Mouse (Mus musculus) CD4-positive, CD25-positive, alpha-beta regulatory T cell, adult 2 months (primary cell): ENCODE results near the gene Amhr2.

ENCODE experiments used
- DNase-seq: peaks from one replicate; pipeline ENCODE4 v3.0.0-alpha.2; 2012; ENCODE audit warnings: low read depth, low spot score

Gene Amhr2

GRCm38 (mm10) chr15:102423602-102424240, 21.4 kb upstream of the Amhr2 start:
- no peak for DNase-seq

DNA sequence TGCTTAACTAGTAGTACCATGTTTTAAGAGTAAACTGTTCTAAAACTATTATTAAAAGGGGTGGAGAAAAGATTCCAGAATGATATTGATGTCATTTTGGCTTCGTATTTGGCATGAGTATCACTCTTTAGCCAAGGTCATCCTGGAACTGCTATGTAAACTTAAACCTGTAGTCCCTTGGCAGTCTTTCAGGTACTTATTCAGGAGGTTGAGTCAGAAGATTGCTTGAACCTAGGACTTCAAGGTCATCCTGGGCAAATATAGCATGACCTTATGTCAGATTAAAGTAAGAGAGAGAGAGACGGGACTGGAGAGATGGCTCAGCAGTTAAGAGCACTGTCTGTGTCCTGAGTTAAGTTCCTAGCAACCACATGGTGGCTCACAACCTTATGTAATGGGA, 20.5 kb upstream of the Amhr2 start:
- no peak for DNase-seq

DNA sequence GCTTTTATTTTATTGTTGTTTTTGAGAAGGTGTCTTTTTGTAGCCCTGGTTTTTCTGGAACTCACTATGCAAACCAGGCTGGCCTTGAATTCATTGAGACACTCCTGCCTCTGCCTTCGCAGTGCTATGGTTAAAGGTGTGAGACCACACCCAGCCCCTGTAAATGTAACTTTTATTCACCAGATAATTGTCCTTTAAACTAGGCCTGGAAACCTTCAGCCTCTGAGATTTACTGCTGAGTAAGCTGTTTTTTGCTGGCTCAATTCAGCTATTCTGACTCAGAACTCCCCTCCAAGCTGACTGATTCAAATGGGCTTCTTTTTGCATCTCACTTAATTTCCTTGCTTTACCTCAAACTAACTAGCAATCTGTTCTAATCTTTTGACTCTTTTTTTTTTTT, 18.2 kb upstream of the Amhr2 start:
- DNase-seq: no peak

DNA sequence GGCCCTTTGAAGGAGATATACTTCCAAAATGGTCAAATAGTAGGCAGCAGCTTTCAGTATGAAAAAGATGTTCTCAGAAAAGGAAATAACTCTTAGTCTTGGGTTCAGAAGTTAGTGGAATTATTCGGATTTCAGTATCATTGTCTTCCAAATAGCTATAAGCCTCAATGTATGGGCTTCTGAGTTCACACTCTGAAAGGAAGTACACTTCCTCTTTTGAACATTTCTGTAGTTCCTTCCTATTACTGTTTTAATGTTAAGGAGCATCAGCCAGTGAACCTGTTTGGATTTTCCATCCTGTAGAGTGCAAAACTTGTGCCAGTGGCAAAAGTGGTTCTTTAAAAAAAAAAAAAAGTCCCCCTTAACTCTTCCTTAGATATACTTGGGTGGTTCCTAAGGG, 13.1 kb upstream of the Amhr2 start:
- no peak for DNase-seq

GRCm38 (mm10) chr15:102433173-102433572, 12.0 kb upstream of the Amhr2 start:
- DNase-seq: no peak

GRCm38 (mm10) chr15:102442490-102442889, 2.7 kb upstream of the Amhr2 start:
- DNase-seq: peak; percentile 85

DNA sequence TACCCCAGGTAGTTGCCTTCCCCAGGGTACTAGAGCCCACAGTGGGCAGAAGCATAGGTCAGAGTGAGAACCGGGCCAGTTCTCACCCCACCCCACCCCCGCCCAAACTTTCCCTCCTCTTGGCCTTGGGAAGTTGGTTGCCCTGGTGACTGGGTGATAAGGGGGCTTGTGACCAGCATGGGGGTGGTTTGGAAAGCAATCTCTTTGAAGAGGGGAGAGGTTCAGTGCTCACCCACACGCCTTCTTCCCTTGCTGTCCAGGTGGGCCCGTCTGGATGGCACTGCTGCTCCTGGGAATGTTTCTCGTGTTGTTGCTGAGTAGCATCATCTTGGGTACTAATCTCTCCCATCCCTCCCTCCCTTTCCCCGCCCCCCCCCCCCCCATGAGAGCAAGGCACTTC, 1.3 kb downstream of the Amhr2 start:
- no peak for DNase-seq

DNA sequence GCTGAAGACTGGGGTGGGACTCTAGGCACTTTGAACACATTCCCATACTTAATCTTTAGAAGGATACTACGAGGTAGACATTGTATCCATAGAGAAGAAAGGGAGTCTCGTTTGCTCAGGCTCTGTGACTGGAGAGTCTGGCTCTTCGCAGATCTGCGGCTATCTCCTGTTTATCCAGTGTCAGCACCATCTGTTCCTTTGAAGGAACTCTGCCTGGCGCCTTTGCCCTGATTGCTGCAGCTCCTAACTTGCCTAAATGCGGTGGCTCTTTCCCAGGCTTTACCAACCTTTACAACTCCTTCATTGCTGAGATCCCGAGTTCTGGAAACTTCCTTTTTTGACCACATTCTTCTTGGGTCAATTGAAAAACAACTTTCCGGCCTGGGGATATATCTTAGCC, 4.2 kb downstream of the Amhr2 start:
- DNase-seq: no peak

GRCm38 (mm10) chr15:102450928-102451327, 5.8 kb downstream of the Amhr2 start:
- DNase-seq: no peak

DNA sequence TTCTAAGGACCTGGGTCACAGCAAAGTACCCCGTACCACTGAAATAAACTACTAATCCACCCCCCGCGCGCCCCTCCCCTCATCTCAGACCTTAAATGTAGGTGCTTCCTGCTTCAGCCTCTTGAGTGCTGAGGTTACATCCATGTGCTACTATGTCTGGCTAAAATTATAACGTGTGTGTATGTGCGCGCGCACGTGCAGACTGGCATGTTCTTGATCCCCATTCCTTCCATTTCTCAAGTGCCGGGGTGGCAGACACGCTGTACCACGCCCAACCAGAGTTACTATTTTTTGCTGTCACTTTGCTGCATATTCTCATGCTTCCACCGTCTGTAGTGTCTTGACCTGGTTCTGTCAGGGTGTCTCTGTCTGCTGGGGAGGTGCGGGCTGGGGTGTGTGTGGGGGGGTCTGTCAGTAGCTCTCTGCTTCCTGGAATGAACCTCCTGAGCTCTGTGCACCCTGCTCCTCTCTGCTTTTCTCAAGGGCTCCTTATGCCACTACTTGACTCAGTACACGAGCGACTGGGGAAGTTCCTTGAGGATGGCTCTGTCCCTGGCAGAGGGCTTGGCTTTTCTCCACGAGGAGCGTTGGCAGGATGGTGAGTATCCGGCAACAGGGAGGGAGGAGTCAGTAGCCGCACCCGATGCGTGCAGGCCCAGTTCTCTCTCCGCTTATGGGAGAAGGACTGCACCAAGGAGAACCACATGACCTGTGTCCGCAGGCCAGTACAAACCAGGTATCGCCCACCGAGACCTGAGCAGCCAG, 6.7 kb downstream of the Amhr2 start:
- DNase-seq: no peak

DNA sequence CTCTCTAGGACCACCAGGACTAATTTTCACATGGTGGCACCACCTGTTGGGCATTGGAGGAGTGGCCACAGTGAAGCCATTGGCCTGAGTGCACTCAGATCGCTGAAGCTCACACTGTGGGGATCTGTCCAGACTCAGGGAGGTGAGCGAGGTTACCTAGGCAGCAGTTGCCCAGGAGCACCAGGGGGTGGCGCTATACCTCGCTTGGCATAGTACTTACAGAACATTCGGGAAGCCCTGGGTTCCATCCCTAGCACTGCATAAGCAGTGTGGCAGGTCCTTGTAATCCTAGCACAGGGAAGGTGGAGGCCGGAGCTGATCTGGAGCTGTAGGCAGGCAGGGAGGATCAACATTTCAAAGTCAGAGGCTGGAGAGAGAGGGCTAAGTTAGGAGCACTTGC, 10.8 kb downstream of the Amhr2 start:
- DNase-seq: peak; percentile 65

- peak; percentile 54 for DNase-seq
Observed at GRCm38 (mm10) chr15:102458050-102458736, 13.0 kb downstream of the Amhr2 start.

DNA sequence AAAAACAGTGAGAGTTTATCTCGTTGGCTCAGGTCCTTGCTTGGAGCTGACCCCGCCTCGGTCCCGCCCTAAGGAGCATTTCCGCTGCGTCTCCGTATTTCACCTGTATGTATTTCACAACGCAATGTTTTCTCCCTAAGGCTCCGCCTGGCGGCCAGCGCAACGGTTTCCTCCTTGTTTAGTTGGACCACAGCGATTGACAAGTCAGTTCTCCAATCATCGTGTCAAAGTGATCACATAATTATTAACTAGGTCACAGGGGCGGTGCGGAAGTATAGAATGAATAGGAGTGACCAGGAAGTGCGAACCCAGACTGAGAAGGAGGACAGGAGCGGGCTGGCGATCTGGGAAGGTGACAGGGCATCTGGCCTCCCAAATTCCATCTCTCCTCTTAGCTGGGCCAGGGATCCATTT, 13.7 kb downstream of the Amhr2 start, which contains the start of gene Prr13:
TSS of gene Prr13 (plus strand) at position 125 of the 414 bp plus-strand sequence.
- peak; percentile 96 for DNase-seq

DNA sequence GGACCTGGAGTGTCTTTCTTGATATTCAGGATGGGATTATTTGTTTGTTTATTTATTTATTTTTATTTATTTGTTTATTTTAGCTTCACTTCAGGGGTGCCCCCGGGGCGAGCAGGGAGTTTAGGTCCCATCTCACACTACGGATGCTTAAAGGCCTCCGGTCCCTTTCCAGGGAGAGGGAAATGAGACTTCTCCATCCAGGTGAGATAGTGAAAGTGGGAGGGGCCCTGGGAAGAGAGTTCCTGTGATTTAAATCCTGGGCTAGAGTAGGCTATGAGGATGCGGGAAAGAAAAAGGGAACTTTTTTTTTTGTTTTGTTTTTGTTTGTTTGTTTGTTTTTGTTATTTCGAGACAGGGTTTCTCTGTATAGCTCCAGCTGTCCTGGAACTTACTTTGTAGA, 14.2 kb downstream of the Amhr2 start:
- DNase-seq: no peak

GRCm38 (mm10) chr15:102459847-102460246, 14.7 kb downstream of the Amhr2 start:
- DNase-seq: peak; percentile 15

DNA sequence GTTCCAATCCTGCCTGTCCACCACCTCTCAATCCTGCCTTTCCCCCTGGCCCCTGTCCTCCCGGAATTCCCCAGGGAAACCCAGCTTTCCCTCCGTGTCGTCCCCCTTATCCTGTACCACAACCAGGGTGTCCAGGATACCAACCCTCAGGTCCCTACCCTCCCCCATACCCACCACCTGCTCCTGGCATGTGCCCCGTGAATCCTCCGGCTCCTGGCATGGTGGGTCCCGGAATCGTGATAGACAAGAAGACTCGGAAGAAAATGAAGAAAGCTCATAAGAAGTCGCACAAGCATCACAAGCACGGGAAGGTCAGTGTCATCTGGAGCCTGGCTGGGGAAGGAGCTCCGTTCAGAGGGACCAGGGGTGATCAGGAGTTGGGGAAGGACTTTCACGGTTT, 15.2 kb downstream of the Amhr2 start:
- peak; percentile 17 for DNase-seq

GRCm38 (mm10) chr15:102460971-102461370, 15.8 kb downstream of the Amhr2 start:
- peak; percentile 24 for DNase-seq

- DNase-seq: no peak
Observed at GRCm38 (mm10) chr15:102461430-102462075, 16.4 kb downstream of the Amhr2 start.

GRCm38 (mm10) chr15:102463666-102464065, 18.5 kb downstream of the Amhr2 start:
- peak; percentile 72 for DNase-seq

GRCm38 (mm10) chr15:102468675-102469370, 23.7 kb downstream of the Amhr2 start:
- no peak for DNase-seq

GRCm38 (mm10) chr15:102470183-102470604, 25.0 kb downstream of the Amhr2 start, which contains the start of gene Pcbp2:
Pcbp2 (plus strand) TSS chr15:102470539.
- peak; percentile 98 for DNase-seq
